Mouse (Mus musculus): ENCODE measurements around the gene Olfr850. TPM values are rescaled to one million over a fixed set of nuclear protein-coding genes. Genes with fewer than 3 reads are reported as not detected.

Olfr850 gene
- polyA plus RNA-seq (2014; fragmentation: Nextera tagmentation; extraction: Ambion mirVana) = not detected in 2 replicates

DNA sequence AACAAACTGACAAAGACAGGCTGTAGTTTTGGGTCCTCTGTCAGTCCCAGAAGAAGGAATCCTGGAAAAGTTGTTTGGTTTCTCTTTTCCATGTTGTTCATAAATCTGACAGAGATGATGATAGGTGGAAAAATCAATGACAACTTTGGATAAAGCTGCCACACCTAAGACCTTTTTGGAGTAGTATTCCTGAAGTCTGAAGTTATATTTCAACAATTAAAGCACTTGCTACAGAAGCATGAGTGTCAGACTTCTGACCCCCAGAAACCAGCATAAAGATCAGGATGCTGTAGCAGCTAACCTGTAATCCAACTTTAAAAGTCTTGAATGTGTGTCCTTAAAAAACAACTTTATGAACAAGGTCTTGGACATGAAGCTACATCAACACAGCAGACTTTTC is at the start of gene Olfr850:
Gene Olfr850 (minus strand): TSS at position 101 of the 400 bp plus-strand sequence.
- Histone ChIP-seq H3K4me1 (ENCODE audit: control insufficient read depth, insufficient read depth, low read length) (no peaks in the 10 kb centered on the region), H3K27me3 (ENCODE audit: control insufficient read depth, insufficient read depth, low read length) (no peaks in the 10 kb centered on the region), H3K9me3 (replicated peaks; ENCODE audit: control insufficient read depth, low read length) (no peaks in the 10 kb centered on the region), H3K4me2 (no peak within 1 kb of the TSS), H3K4me3 (ENCODE audit: low read depth, low read length) (no peak within 1 kb of the TSS), H3K27ac (ENCODE audit: low read depth, low read length) (no peak within 1 kb of the TSS), H3K9ac (ENCODE audit: low read depth, low read length) (no peak within 1 kb of the TSS), H3K36me3 (ENCODE audit: control insufficient read depth, insufficient read depth, low read length) (no peaks in the 10 kb centered on the region)
- no peak for ATAC-seq (replicated peaks; ENCODE audit: insufficient number of reproducible peaks, low FRiP score, low TSS enrichment)

DNA sequence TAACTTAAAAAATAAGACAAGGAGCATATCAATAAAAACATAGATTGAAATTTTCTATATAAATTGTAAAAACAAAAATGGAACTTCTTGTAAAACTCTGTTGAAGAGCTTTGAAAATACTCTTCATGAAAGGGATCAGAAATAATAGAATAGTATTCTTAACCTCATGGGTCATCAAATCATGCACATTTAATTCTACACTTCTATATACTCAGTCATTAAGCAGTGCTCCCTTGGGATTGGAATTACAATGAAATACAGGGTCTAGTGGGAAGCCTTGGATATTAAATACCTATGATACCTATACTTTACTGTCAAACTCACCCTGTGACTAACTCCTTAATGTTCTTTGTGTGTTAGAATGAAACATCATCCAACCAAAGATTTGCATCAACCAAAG is 14.9 kb upstream of the Olfr850 start, which contains the start of gene Olfr851:
Gene Olfr851 (plus strand): TSS at position 301 of the 400 bp plus-strand sequence.
- H3K27ac ChIP-seq (ENCODE audit: low read depth, low read length) = no peak within 1 kb of the TSS
- no peak within 1 kb of the TSS for H3K9ac ChIP-seq (ENCODE audit: low read depth, low read length)
- no peak within 1 kb of the TSS for H3K4me3 ChIP-seq (ENCODE audit: low read depth, low read length)
- no peak for ATAC-seq (replicated peaks; ENCODE audit: insufficient number of reproducible peaks, low FRiP score, low TSS enrichment)
- no peaks in the 10 kb centered on the region for H3K4me1 ChIP-seq (ENCODE audit: control insufficient read depth, insufficient read depth, low read length)
- 0 out of 2 replicates have a peak, but pooled peaks cover 2% of the 10 kb centered on the region for H3K9me3 ChIP-seq (replicated peaks; ENCODE audit: control insufficient read depth, low read length)
- no peak within 1 kb of the TSS for H3K4me2 ChIP-seq
- H3K27me3 ChIP-seq (ENCODE audit: control insufficient read depth, insufficient read depth, low read length) = no peaks in the 10 kb centered on the region
- no peaks in the 10 kb centered on the region for H3K36me3 ChIP-seq (ENCODE audit: control insufficient read depth, insufficient read depth, low read length)

DNA sequence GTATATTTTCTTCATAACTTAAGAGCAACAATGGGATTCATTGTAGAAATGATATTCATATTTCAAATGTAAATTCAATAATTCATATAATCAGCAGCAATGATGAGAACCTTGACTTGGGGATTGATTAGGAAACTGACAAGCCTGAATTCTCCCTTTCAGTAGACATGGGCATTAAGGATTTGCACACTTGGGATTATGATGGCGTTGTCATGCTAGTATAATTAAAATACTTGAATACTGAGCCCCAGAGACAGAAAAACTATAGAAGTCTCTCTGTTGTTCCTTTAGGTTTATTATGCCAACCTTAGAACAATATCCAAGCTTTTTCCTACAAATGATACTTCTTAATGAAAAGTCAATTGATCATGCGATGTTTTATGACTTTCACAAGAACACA is 38.1 kb downstream of the Olfr850 start, which contains the start of gene Olfr849:
Gene Olfr849 (plus strand): TSS at position 301 of the 400 bp plus-strand sequence.
- Histone ChIP-seq H3K9ac (ENCODE audit: low read depth, low read length) (no peak within 1 kb of the TSS), H3K36me3 (ENCODE audit: control insufficient read depth, insufficient read depth, low read length) (no peaks in the 10 kb centered on the region), H3K9me3 (replicated peaks; ENCODE audit: control insufficient read depth, low read length) (peaks cover 17% of the 10 kb centered on the region), H3K27me3 (ENCODE audit: control insufficient read depth, insufficient read depth, low read length) (no peaks in the 10 kb centered on the region), H3K27ac (ENCODE audit: low read depth, low read length) (no peak within 1 kb of the TSS), H3K4me1 (ENCODE audit: control insufficient read depth, insufficient read depth, low read length) (no peaks in the 10 kb centered on the region), H3K4me3 (ENCODE audit: low read depth, low read length) (no peak within 1 kb of the TSS), H3K4me2 (no peak within 1 kb of the TSS)
- ATAC-seq (replicated peaks; ENCODE audit: insufficient number of reproducible peaks, low FRiP score, low TSS enrichment) = no peak
- 74% methylated on average over 2 of the region's 2 CpGs for WGBS (ENCODE audit: insufficient replicate concordance)

Other genes with a start within 250 kb of the Olfr850 start
- not detected in 2 replicates for gene Olfr843, start 226.3 kb downstream of the Olfr850 start, polyA plus RNA-seq (2014; fragmentation: Nextera tagmentation; extraction: Ambion mirVana)
- not detected in 2 replicates for gene Olfr844, start 161.9 kb downstream of the Olfr850 start, polyA plus RNA-seq (2014; fragmentation: Nextera tagmentation; extraction: Ambion mirVana)
- not detected in 2 replicates for gene Olfr845, start 141.8 kb downstream of the Olfr850 start, polyA plus RNA-seq (2014; fragmentation: Nextera tagmentation; extraction: Ambion mirVana)
- gene Olfr846, start 114.2 kb downstream of the Olfr850 start, polyA plus RNA-seq (2014; fragmentation: Nextera tagmentation; extraction: Ambion mirVana) = not detected in 2 replicates
- gene Olfr847, start 99.6 kb downstream of the Olfr850 start, polyA plus RNA-seq (2014; fragmentation: Nextera tagmentation; extraction: Ambion mirVana) = not detected in 2 replicates
- not detected in 2 replicates for gene Olfr849, start 38.0 kb downstream of the Olfr850 start, polyA plus RNA-seq (2014; fragmentation: Nextera tagmentation; extraction: Ambion mirVana)
- gene Olfr851, start 15.0 kb upstream of the Olfr850 start, polyA plus RNA-seq (2014; fragmentation: Nextera tagmentation; extraction: Ambion mirVana) = not detected in 2 replicates
- not detected in 2 replicates for gene Olfr853, start 62.8 kb upstream of the Olfr850 start, polyA plus RNA-seq (2014; fragmentation: Nextera tagmentation; extraction: Ambion mirVana)
- gene Olfr854, start 89.1 kb upstream of the Olfr850 start, polyA plus RNA-seq (2014; fragmentation: Nextera tagmentation; extraction: Ambion mirVana) = not detected in 2 replicates
- gene Olfr855, start 104.4 kb upstream of the Olfr850 start, polyA plus RNA-seq (2014; fragmentation: Nextera tagmentation; extraction: Ambion mirVana) = not detected in 2 replicates
- 21.0 and 25.7 TPM in 2 replicates for gene Zfp317, start 143.9 kb upstream of the Olfr850 start, polyA plus RNA-seq (2014; fragmentation: Nextera tagmentation; extraction: Ambion mirVana)
- not detected in 2 replicates for gene Olfr857, start 231.2 kb upstream of the Olfr850 start, polyA plus RNA-seq (2014; fragmentation: Nextera tagmentation; extraction: Ambion mirVana)

Measured in heart, embryonic 11.5 days (tissue).